ENCODE assay signal across 13 mouse cellular contexts in genomic region chr12:99738256-99738655, GRCm38 (mm10).
"Had no signal": no experiment of that assay in that cellular context is flagged by ENCODE, and none has a peak within 500 bp of the region (broad histone marks: within the 10 kb centered on the region; RNA-seq: fewer than 3 reads in every experiment).

No protein-coding gene starts in this region.

- H3K27ac ChIP-seq: midbrain, embryonic 13.5 days; midbrain, embryonic 15.5 days; neural tube, embryonic 12.5 days; stomach, embryonic 15.5 days; stomach, postnatal 0 days had no signal

- H3K36me3 ChIP-seq: midbrain, embryonic 13.5 days; midbrain, embryonic 15.5 days; neural tube, embryonic 12.5 days; stomach, embryonic 15.5 days had no signal

- H3K4me3 ChIP-seq: midbrain, embryonic 13.5 days; midbrain, embryonic 15.5 days; neural tube, embryonic 12.5 days; stomach, embryonic 15.5 days had no signal

- H3K9me3 ChIP-seq: midbrain, embryonic 13.5 days; midbrain, embryonic 15.5 days; neural tube, embryonic 12.5 days; stomach, embryonic 15.5 days had no signal

- H3K27me3 ChIP-seq: midbrain, embryonic 13.5 days; midbrain, embryonic 15.5 days; neural tube, embryonic 12.5 days; stomach, embryonic 15.5 days had no signal

- H3K4me1 ChIP-seq: stomach, embryonic 15.5 days had no signal

- DNase-seq: lung, adult 18-20 months; lung, embryonic 14.5 days; lung, postnatal 10 days; lung, postnatal 4 days; right cerebral cortex, postnatal 14 days; thymus, adult 2 months; thymus, postnatal 25 days; thymus, postnatal 4 days had no signal
